Comparison of ENCODE assay signal across 22 mouse cellular contexts in genomic region chr9:68683938-68684337, GRCm38 (mm10). TPM values are rescaled to one million over a fixed set of nuclear protein-coding genes. Genes with fewer than 3 reads are reported as not detected.
DNase-seq lines count a peak whose midpoint lies in the region; ATAC-seq and TF ChIP-seq lines count a peak whose summit lies in the region.
"Had no signal": no experiment of that assay in that cellular context is flagged by ENCODE, and none has a peak within 500 bp of the region (broad histone marks: within the 10 kb centered on the region; RNA-seq: fewer than 3 reads in every experiment).

No protein-coding gene starts in this region.

- peak; percentile 9 for DNase-seq in forebrain, postnatal 0 days
- no peak for DNase-seq in forebrain, embryonic 10.5 days (ENCODE audit: extremely low spot score, low spot score)
- DNase-seq in retina, embryonic 14.5 days (ENCODE audit: low spot score): peak; percentile 30
- no peak for DNase-seq in retina, postnatal 1 day
- no peak for DNase-seq in urinary bladder, postnatal 10 days (ENCODE audit: low spot score)
- DNase-seq in cerebellum, adult 11-12 months: no peak
- DNase-seq: adrenal gland, postnatal 10 days; cerebellum, adult 8-10 months; cerebellum, postnatal 36 days; gastrocnemius, postnatal 36 days; heart, postnatal 36 days; kidney, adult 2 months; lung, embryonic 14.5 days; right cerebral cortex, postnatal 25 days; spleen, adult 18-20 months had no signal

- ATAC-seq in forebrain, postnatal 0 days: no peak
- ATAC-seq in midbrain, embryonic 13.5 days: peak; percentile 67
- ATAC-seq: activated CD4-positive, CD25-positive, alpha-beta regulatory T cell, adult 4 months had no signal

- H3K4me1 ChIP-seq in forebrain, postnatal 0 days (ENCODE audit: insufficient read depth): no peaks in the 10 kb centered on the region
- H3K4me1 ChIP-seq in forebrain, embryonic 10.5 days: peaks cover 48% of the 10 kb centered on the region
- H3K4me1 ChIP-seq in midbrain, embryonic 13.5 days (replicated peaks): peaks cover 52% of the 10 kb centered on the region

- no peaks in the 10 kb centered on the region for H3K36me3 ChIP-seq in forebrain, postnatal 0 days (ENCODE audit: insufficient read depth)
- H3K36me3 ChIP-seq in forebrain, embryonic 10.5 days (replicated peaks): no peaks in the 10 kb centered on the region
- H3K36me3 ChIP-seq in midbrain, embryonic 13.5 days: no peaks in the 10 kb centered on the region
- H3K36me3 ChIP-seq: heart, embryonic 15.5 days had no signal

- H3K27ac ChIP-seq in forebrain, postnatal 0 days (ENCODE audit: low read depth, low read length): no peak overlapping the region
- H3K27ac ChIP-seq in forebrain, embryonic 10.5 days: no peak overlapping the region
- 0 out of 2 replicates have a peak overlapping the region, but pooled peaks have one; percentile 64 for H3K27ac ChIP-seq in midbrain, embryonic 13.5 days
- H3K27ac ChIP-seq: heart, embryonic 15.5 days; kidney, postnatal 0 days; left cerebral cortex, adult 2 months; liver, embryonic 14.5 days had no signal

- no peak overlapping the region for H3K9ac ChIP-seq in forebrain, postnatal 0 days
- no peak overlapping the region for H3K9ac ChIP-seq in midbrain, embryonic 13.5 days (replicated peaks)
- H3K9ac ChIP-seq: heart, embryonic 15.5 days; liver, embryonic 14.5 days; lung, embryonic 14.5 days had no signal

- H3K9me3 ChIP-seq in forebrain, postnatal 0 days (ENCODE audit: low read length): no peaks in the 10 kb centered on the region
- no peaks in the 10 kb centered on the region for H3K9me3 ChIP-seq in forebrain, embryonic 10.5 days
- H3K9me3 ChIP-seq in midbrain, embryonic 13.5 days: no peaks in the 10 kb centered on the region
- H3K9me3 ChIP-seq: heart, embryonic 15.5 days had no signal

- 12% methylated on average over 3 of the region's 3 CpGs for WGBS in forebrain, postnatal 0 days
- WGBS in forebrain, embryonic 10.5 days: 40% methylated on average over 3 of the region's 3 CpGs
- 15% methylated on average over 3 of the region's 3 CpGs for WGBS in midbrain, embryonic 13.5 days

- no peak overlapping the region for H3K4me2 ChIP-seq in forebrain, postnatal 0 days (ENCODE audit: low read depth)
- 0 out of 2 replicates have a peak overlapping the region, but pooled peaks have one; percentile 9 for H3K4me2 ChIP-seq in midbrain, embryonic 13.5 days (replicated peaks)
- H3K4me2 ChIP-seq: heart, embryonic 15.5 days; lung, embryonic 14.5 days had no signal

- no peaks in the 10 kb centered on the region for H3K27me3 ChIP-seq in forebrain, postnatal 0 days (ENCODE audit: insufficient read depth, low read length)
- H3K27me3 ChIP-seq in forebrain, embryonic 10.5 days (ENCODE audit: poor library complexity, severe bottlenecking): no peaks in the 10 kb centered on the region
- H3K27me3 ChIP-seq in midbrain, embryonic 13.5 days: no peaks in the 10 kb centered on the region
- H3K27me3 ChIP-seq: heart, embryonic 15.5 days had no signal

- H3K4me3 ChIP-seq in forebrain, postnatal 0 days (ENCODE audit: low read depth, low read length): no peak overlapping the region
- no peak overlapping the region for H3K4me3 ChIP-seq in forebrain, embryonic 10.5 days
- H3K4me3 ChIP-seq in midbrain, embryonic 13.5 days (replicated peaks): no peak overlapping the region
- H3K4me3 ChIP-seq: heart, embryonic 15.5 days; left cerebral cortex, adult 2 months had no signal

- no peak for TF ChIP-seq CTCF in forebrain, postnatal 0 days (IDR thresholded peaks at IDR 0.05; ENCODE audit: low read depth)

RNA-seq across cellular contexts. Expression of gene Rora, which starts 30.4 kb away (rescaled TPM):
- 8.5 and 9.8 TPM in 2 replicates for total RNA-seq in forebrain, postnatal 0 days (2014; rRNA removed)
- polyA plus RNA-seq in forebrain, postnatal 0 days (2015; fragmentation: Nextera tagmentation; extraction: Ambion mirVana): 12.0 and 23.9 TPM in 2 replicates
- 5.6 and 5.7 TPM in 2 replicates for polyA plus RNA-seq in forebrain, embryonic 10.5 days (2016; fragmentation: Nextera tagmentation; extraction: Ambion mirVana)
- 21.0 and 29.7 TPM in 2 replicates for polyA plus RNA-seq in midbrain, embryonic 13.5 days (2015; fragmentation: Nextera tagmentation; extraction: Ambion mirVana)
- total RNA-seq: MEL had no signal

Comparison
In these comparisons a context has a peak if more than half of its experiments do, and no peak if none do; other contexts are left out.
1. DNase-seq: peak in forebrain, postnatal 0 days (single experiment) and retina, embryonic 14.5 days (single experiment); none in forebrain, embryonic 10.5 days (single experiment), retina, postnatal 1 day (single experiment), urinary bladder, postnatal 10 days (single experiment) and cerebellum, adult 11-12 months (single experiment).